Comparison of ENCODE assay signal across 8 mouse cellular contexts in genomic region chr11:100471352-100472196, GRCm38 (mm10). TPM values are rescaled to one million over a fixed set of nuclear protein-coding genes. Genes with fewer than 3 reads are reported as not detected.
DNase-seq lines count a peak whose midpoint lies in the region; ATAC-seq and TF ChIP-seq lines count a peak whose summit lies in the region.

No protein-coding gene starts in this region.

- H3K27ac ChIP-seq in heart, embryonic 12.5 days (ENCODE audit: poor library complexity, severe bottlenecking), result no peak overlapping the region
- no peak overlapping the region for H3K27ac ChIP-seq in ES-E14 (ENCODE audit: insufficient read depth, low read depth, low read length, poor library complexity, severe bottlenecking)
- 0 out of 2 replicates have a peak overlapping the region, but pooled peaks have one; percentile 21 for H3K27ac ChIP-seq in embryonic facial prominence, embryonic 14.5 days (replicated peaks; ENCODE audit: low read depth, low read length)
- peak overlapping the region; percentile 66; the same call in 1 of the 2 replicates for H3K27ac ChIP-seq in intestine, embryonic 16.5 days (ENCODE audit: low read length)
- peak overlapping the region; percentile 64; the same call in 1 of the 2 replicates for H3K27ac ChIP-seq in neural tube, embryonic 12.5 days

- H3K9ac ChIP-seq in heart, embryonic 12.5 days, result peak overlapping the region; percentile 96
- H3K9ac ChIP-seq in ES-E14 (ENCODE audit: insufficient read depth, low read depth, low read length, poor library complexity, severe bottlenecking), result peak overlapping the region; percentile 90
- H3K9ac ChIP-seq in embryonic facial prominence, embryonic 14.5 days (ENCODE audit: low read depth, low read length), result peak overlapping the region; percentile 96
- H3K9ac ChIP-seq in intestine, embryonic 16.5 days (ENCODE audit: low read depth, low read length), result peak overlapping the region; percentile 95
- peak overlapping the region; percentile 92 for H3K9ac ChIP-seq in neural tube, embryonic 12.5 days

- peaks cover 19% of the 10 kb centered on the region for H3K36me3 ChIP-seq in heart, embryonic 12.5 days
- H3K36me3 ChIP-seq in ES-E14 (ENCODE audit: control insufficient read depth, insufficient read depth, low read length, poor library complexity, severe bottlenecking), result peaks cover 3% of the 10 kb centered on the region; the same call in 1 of the 2 replicates
- peaks cover 19% of the 10 kb centered on the region for H3K36me3 ChIP-seq in embryonic facial prominence, embryonic 14.5 days (ENCODE audit: control insufficient read depth, insufficient read depth, low read length)
- no peaks in the 10 kb centered on the region for H3K36me3 ChIP-seq in intestine, embryonic 16.5 days (ENCODE audit: control insufficient read depth, insufficient read depth, low read length)
- peaks cover 16% of the 10 kb centered on the region for H3K36me3 ChIP-seq in neural tube, embryonic 12.5 days

- in situ Hi-C loops in ES-E14 (cut with MboI; ENCODE audit: low sequenced_read_pairs in 2 of 2, unreplicated experiment in 2 of 2), result no loop called here

- no peak; the same call in 1 of the 2 replicates for ATAC-seq in heart, embryonic 12.5 days (ENCODE audit: insufficient number of reproducible peaks, low FRiP score)
- ATAC-seq in embryonic facial prominence, embryonic 14.5 days (ENCODE audit: low read depth), result peak; percentile 7; the same call in 1 of the 2 replicates
- no peak for ATAC-seq in intestine, embryonic 16.5 days
- ATAC-seq in neural tube, embryonic 12.5 days (ENCODE audit: low FRiP score, low read depth), result peak; percentile 22; the same call in 1 of the 2 replicates

- WGBS in heart, embryonic 12.5 days, result 4% methylated on average over 30 of the region's 30 CpGs
- WGBS in embryonic facial prominence, embryonic 14.5 days, result 3% methylated on average over 28 of the region's 30 CpGs
- WGBS in intestine, embryonic 16.5 days, result 3% methylated on average over 30 of the region's 30 CpGs
- WGBS in neural tube, embryonic 12.5 days, result 6% methylated on average over 30 of the region's 30 CpGs

- no peaks in the 10 kb centered on the region for H3K9me3 ChIP-seq in heart, embryonic 12.5 days (replicated peaks)
- no peaks in the 10 kb centered on the region for H3K9me3 ChIP-seq in ES-E14 (ENCODE audit: control insufficient read depth, insufficient read depth, low read depth, low read length)
- H3K9me3 ChIP-seq in embryonic facial prominence, embryonic 14.5 days (ENCODE audit: control insufficient read depth, low read length), result no peaks in the 10 kb centered on the region
- no peaks in the 10 kb centered on the region for H3K9me3 ChIP-seq in intestine, embryonic 16.5 days (ENCODE audit: control insufficient read depth, low read length)
- no peaks in the 10 kb centered on the region for H3K9me3 ChIP-seq in neural tube, embryonic 12.5 days

- H3K27me3 ChIP-seq in heart, embryonic 12.5 days (replicated peaks), result no peaks in the 10 kb centered on the region
- no peaks in the 10 kb centered on the region for H3K27me3 ChIP-seq in embryonic facial prominence, embryonic 14.5 days (replicated peaks; ENCODE audit: control insufficient read depth, insufficient read depth, low read length)
- H3K27me3 ChIP-seq in intestine, embryonic 16.5 days (replicated peaks; ENCODE audit: control insufficient read depth, insufficient read depth, low read length), result no peaks in the 10 kb centered on the region
- H3K27me3 ChIP-seq in neural tube, embryonic 12.5 days (replicated peaks), result no peaks in the 10 kb centered on the region

- DNase-seq in heart, postnatal 36 days, result no peak
- DNase-seq in ES-E14 (ENCODE audit: low read depth, low spot score), result no peak
- no peak for DNase-seq in embryonic facial prominence, embryonic 14.5 days (ENCODE audit: low spot score)
- DNase-seq in B cell, adult 2 months, result no peak
- DNase-seq in right cerebral cortex, postnatal 14 days, result no peak

- peak overlapping the region; percentile 83 for H3K4me3 ChIP-seq in heart, embryonic 12.5 days
- H3K4me3 ChIP-seq in ES-E14 (ENCODE audit: insufficient read depth in 1 of 2, low read depth in 1 of 2, low read length in 2 of 2, poor library complexity in 1 of 2, severe bottlenecking in 1 of 2), result peak overlapping the region; percentile 90 to 98
- H3K4me3 ChIP-seq in embryonic facial prominence, embryonic 14.5 days (ENCODE audit: low read depth, low read length), result peak overlapping the region; percentile 97
- peak overlapping the region; percentile 98 for H3K4me3 ChIP-seq in intestine, embryonic 16.5 days (ENCODE audit: low read length)
- peak overlapping the region; percentile 96 for H3K4me3 ChIP-seq in neural tube, embryonic 12.5 days

- H3K4me2 ChIP-seq in heart, embryonic 12.5 days, result peak overlapping the region; percentile 99
- H3K4me2 ChIP-seq in embryonic facial prominence, embryonic 14.5 days (ENCODE audit: low read depth, low read length), result peak overlapping the region; percentile 79
- peak overlapping the region; percentile 92 for H3K4me2 ChIP-seq in intestine, embryonic 16.5 days (ENCODE audit: low read depth, low read length)
- H3K4me2 ChIP-seq in neural tube, embryonic 12.5 days (replicated peaks), result peak overlapping the region; percentile 85

- H3K4me1 ChIP-seq in heart, embryonic 12.5 days (replicated peaks), result peaks cover 19% of the 10 kb centered on the region
- peaks cover 0 to 2% of the 10 kb centered on the region in 2 experiments; a peak in 1 of 4 replicates for H3K4me1 ChIP-seq in ES-E14 (ENCODE audit: control insufficient read depth in 2 of 2, insufficient read depth in 2 of 2, low read length in 2 of 2, poor library complexity in 1 of 2)
- H3K4me1 ChIP-seq in embryonic facial prominence, embryonic 14.5 days (ENCODE audit: control insufficient read depth, insufficient read depth, low read length), result peaks cover 15% of the 10 kb centered on the region
- peaks cover 9% of the 10 kb centered on the region; the same call in 1 of the 2 replicates for H3K4me1 ChIP-seq in intestine, embryonic 16.5 days (ENCODE audit: control insufficient read depth, insufficient read depth, low read length)
- H3K4me1 ChIP-seq in neural tube, embryonic 12.5 days, result peaks cover 18% of the 10 kb centered on the region

- intact Hi-C loops in heart, postnatal 36 days (cut with DNase I), result loop anchor here (2.0 kb wide), 3 partner anchors 31 to 109 kb away; partner anchors contain the start of genes Klhl10 and Nt5c3b

TF ChIP-seq in ES-E14, 5 proteins besides CTCF, POLR2A, EP300 and RAD21:
- no peak for TF ChIP-seq HCFC1 (IDR thresholded peaks at IDR 0.05; ENCODE audit: borderline replicate concordance, insufficient read depth, low read length)
- no peak for TF ChIP-seq CHD2 (IDR thresholded peaks at IDR 0.05; ENCODE audit: low read depth, low read length)
- TF ChIP-seq ZNF384 (IDR thresholded peaks at IDR 0.05; ENCODE audit: low read depth, low read length), result no peak
- no peak for TF ChIP-seq MAFK (IDR thresholded peaks at IDR 0.05; ENCODE audit: insufficient read depth, low read depth, low read length)
- no peak for TF ChIP-seq ZC3H11A (IDR thresholded peaks at IDR 0.05; ENCODE audit: borderline replicate concordance, low read depth, low read length)

RNA-seq across cellular contexts. Expression of gene Klhl11, which starts 1.0 kb away (rescaled TPM):
- 9.5 and 9.8 TPM in 2 replicates for polyA plus RNA-seq in heart, embryonic 12.5 days (2016; fragmentation: Nextera tagmentation; extraction: Ambion mirVana)
- total RNA-seq in heart, postnatal 36 days (2021), result 1 to 10 TPM; 7.6 to 8.2 TPM
- total RNA-seq in ES-E14 (2012; rRNA removed), result 43.3 and 49.5 TPM in 2 replicates
- polyA plus RNA-seq in embryonic facial prominence, embryonic 14.5 days (2014; fragmentation: Nextera tagmentation; extraction: Ambion mirVana), result 11.7 and 11.9 TPM in 2 replicates
- polyA plus RNA-seq in intestine, embryonic 16.5 days (2015; fragmentation: Nextera tagmentation; extraction: Ambion mirVana), result 4.0 TPM in 2 replicates
- polyA plus RNA-seq in neural tube, embryonic 12.5 days (2016; fragmentation: Nextera tagmentation; extraction: Ambion mirVana), result 12.3 and 12.4 TPM in 2 replicates

RNA-seq across cellular contexts. Expression of gene Klhl10, which starts 29.9 kb away (rescaled TPM):
- polyA plus RNA-seq in heart, embryonic 12.5 days (2016; fragmentation: Nextera tagmentation; extraction: Ambion mirVana), result 0.65 and 0.76 TPM in 2 replicates
- under 1 TPM; 0.86 to 0.92 TPM for total RNA-seq in heart, postnatal 36 days (2021)
- total RNA-seq in ES-E14 (2012; rRNA removed), result 1.7 and 2.9 TPM in 2 replicates
- 0.55 and 0.84 TPM in 2 replicates for polyA plus RNA-seq in embryonic facial prominence, embryonic 14.5 days (2014; fragmentation: Nextera tagmentation; extraction: Ambion mirVana)
- polyA plus RNA-seq in intestine, embryonic 16.5 days (2015; fragmentation: Nextera tagmentation; extraction: Ambion mirVana), result 0.37 and 0.39 TPM in 2 replicates
- polyA plus RNA-seq in neural tube, embryonic 12.5 days (2016; fragmentation: Nextera tagmentation; extraction: Ambion mirVana), result 0.76 and 1.1 TPM in 2 replicates

RNA-seq across cellular contexts. Expression of gene Nt5c3b, which starts 30.0 kb away (rescaled TPM):
- polyA plus RNA-seq in heart, embryonic 12.5 days (2016; fragmentation: Nextera tagmentation; extraction: Ambion mirVana), result 101 and 104 TPM in 2 replicates
- 10 to 100 TPM; 29.7 to 29.8 TPM for total RNA-seq in heart, postnatal 36 days (2021)
- 27.1 and 27.4 TPM in 2 replicates for total RNA-seq in ES-E14 (2012; rRNA removed)
- polyA plus RNA-seq in embryonic facial prominence, embryonic 14.5 days (2014; fragmentation: Nextera tagmentation; extraction: Ambion mirVana), result 108 and 127 TPM in 2 replicates
- polyA plus RNA-seq in intestine, embryonic 16.5 days (2015; fragmentation: Nextera tagmentation; extraction: Ambion mirVana), result 82.5 and 85.8 TPM in 2 replicates
- 101 and 105 TPM in 2 replicates for polyA plus RNA-seq in neural tube, embryonic 12.5 days (2016; fragmentation: Nextera tagmentation; extraction: Ambion mirVana)

RNA-seq across cellular contexts. Expression of gene Fkbp10, which starts 56.1 kb away (rescaled TPM):
- 114 and 124 TPM in 2 replicates for polyA plus RNA-seq in heart, embryonic 12.5 days (2016; fragmentation: Nextera tagmentation; extraction: Ambion mirVana)
- total RNA-seq in heart, postnatal 36 days (2021), result 10 to 100 TPM; 12.9 to 13.4 TPM
- total RNA-seq in ES-E14 (2012; rRNA removed), result 73.3 and 102 TPM in 2 replicates
- 208 TPM in 2 replicates for polyA plus RNA-seq in embryonic facial prominence, embryonic 14.5 days (2014; fragmentation: Nextera tagmentation; extraction: Ambion mirVana)
- 72.7 and 78.1 TPM in 2 replicates for polyA plus RNA-seq in intestine, embryonic 16.5 days (2015; fragmentation: Nextera tagmentation; extraction: Ambion mirVana)
- polyA plus RNA-seq in neural tube, embryonic 12.5 days (2016; fragmentation: Nextera tagmentation; extraction: Ambion mirVana), result 41.8 and 46.9 TPM in 2 replicates

RNA-seq across cellular contexts. Expression of gene Acly, which starts 56.2 kb away (rescaled TPM):
- polyA plus RNA-seq in heart, embryonic 12.5 days (2016; fragmentation: Nextera tagmentation; extraction: Ambion mirVana), result 93.7 and 99.0 TPM in 2 replicates
- 10 to 100 TPM; 27.3 to 38.1 TPM for total RNA-seq in heart, postnatal 36 days (2021)
- total RNA-seq in ES-E14 (2012; rRNA removed), result 202 and 209 TPM in 2 replicates
- 114 and 148 TPM in 2 replicates for polyA plus RNA-seq in embryonic facial prominence, embryonic 14.5 days (2014; fragmentation: Nextera tagmentation; extraction: Ambion mirVana)
- 131 and 132 TPM in 2 replicates for polyA plus RNA-seq in intestine, embryonic 16.5 days (2015; fragmentation: Nextera tagmentation; extraction: Ambion mirVana)
- polyA plus RNA-seq in neural tube, embryonic 12.5 days (2016; fragmentation: Nextera tagmentation; extraction: Ambion mirVana), result 356 and 377 TPM in 2 replicates

Comparison
In these comparisons a context has a peak if more than half of its experiments do, and no peak if none do; other contexts are left out.
1. ATAC-seq: peak in embryonic facial prominence, embryonic 14.5 days (single experiment) and neural tube, embryonic 12.5 days (single experiment); none in heart, embryonic 12.5 days (single experiment) and intestine, embryonic 16.5 days (single experiment).
2. H3K27ac ChIP-seq: peak in embryonic facial prominence, embryonic 14.5 days (single experiment), intestine, embryonic 16.5 days (single experiment) and neural tube, embryonic 12.5 days (single experiment); none in heart, embryonic 12.5 days (single experiment) and ES-E14 (single experiment).
3. Peak in every context shown above with its lines, with median percentiles within 50 percentile points of each other: H3K4me2 ChIP-seq, H3K4me3 ChIP-seq and H3K9ac ChIP-seq.